Mouse (Mus musculus) cerebellum, adult 11 months (tissue): ENCODE data around the gene Kars.

Source experiments
- DNase-seq: peaks from one replicate; pipeline ENCODE4 v3.0.0; 2022

Kars gene

DNA sequence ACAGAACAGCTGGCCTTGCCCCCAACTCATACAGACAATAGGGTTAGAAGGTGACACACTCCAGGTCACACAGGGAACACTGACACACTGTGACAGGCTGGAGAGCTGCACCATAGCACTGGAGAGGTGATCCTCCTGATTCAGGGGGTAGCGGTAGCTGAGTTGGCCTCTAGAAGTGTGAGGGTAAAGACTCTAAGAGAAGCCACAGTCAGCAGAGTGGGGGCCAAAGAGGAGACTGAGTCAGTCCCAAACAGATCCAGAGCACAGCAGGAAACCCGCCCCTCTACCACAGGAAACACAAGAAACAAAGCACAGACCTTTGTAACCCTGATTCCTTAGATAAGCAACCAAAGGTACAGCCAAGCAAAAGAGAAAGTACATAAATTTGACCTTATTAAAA lies 34.8 kb downstream of the Kars start:
- DNase-seq, result no peak

DNA sequence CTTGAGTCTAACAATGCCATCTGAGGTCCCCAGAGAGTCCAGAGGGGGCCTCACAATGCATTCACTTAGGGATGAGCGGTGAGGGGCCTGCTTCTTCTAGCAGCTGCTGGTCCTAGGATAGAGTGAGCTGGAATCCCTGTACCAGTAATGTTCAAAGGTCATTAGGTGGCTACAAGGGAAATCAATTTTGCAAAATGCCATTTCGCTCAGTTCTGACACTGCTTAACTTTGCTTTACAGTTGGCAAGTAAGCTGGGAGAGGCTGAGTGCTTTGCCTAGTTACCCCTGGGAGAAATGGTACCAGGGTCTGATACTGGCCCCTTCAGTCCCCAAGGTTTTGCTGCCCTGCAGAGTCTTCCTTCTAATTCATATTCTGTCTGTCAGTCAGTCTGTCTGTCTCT lies 35.4 kb downstream of the Kars start:
- no peak for DNase-seq

DNA sequence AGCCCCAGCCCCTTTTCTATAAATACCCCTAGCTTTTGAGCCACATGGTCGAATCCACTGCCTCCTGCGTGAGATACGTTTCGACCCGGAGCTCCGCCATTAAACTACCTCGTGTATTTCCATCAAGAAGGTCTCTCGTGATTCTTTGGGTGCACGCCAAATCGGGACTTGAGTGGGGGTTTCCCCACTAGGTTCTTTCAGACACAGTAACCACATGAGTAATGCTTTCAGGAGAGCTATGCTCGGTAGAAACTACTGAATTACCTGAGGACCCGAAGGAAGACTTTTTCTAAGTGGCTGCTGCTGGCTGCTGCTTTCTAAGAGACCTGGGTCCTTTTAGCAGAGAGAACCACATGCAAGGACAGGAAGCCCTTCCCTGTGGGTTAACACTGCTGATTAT lies 37.0 kb downstream of the Kars start:
- DNase-seq, result no peak

DNA sequence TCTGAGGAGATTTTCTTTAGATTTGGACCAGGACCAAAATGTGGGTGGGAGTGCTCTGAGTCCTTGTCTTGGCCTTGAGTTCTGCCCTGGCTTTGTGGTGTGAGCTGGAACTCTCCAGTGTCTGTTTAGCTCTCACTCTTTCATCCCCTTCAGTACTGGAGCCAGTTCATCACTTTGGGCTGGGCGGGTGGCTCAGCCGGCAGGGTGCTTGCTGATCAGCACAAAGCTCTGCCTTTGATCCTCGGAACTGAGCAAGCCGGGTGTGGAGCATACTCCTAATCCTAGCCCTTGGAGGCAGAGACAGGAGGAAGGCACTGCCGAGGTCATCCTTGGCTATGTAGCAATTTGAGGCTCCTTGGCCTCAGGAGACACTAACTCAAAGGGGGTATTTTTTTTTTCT lies 42.1 kb downstream of the Kars start:
- no peak for DNase-seq

DNA sequence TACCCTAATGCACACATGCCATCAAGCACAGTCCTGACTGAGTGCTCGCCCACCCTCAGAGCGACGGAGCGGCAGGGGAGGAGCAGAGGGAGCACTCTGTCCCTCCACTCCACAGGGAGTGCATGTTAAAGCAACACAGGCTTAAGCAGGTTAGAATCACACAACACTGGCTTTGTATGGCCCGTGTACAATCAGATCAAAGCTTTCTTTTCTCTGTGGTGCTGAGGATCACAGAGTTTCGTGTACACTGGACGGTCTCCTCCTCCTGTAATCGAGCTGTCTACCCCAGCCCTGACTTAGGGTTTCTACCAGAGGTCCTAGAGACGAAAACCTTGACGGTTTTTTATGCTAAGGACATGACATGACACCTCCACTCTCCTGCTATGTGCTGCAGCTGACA lies 42.6 kb downstream of the Kars start:
- no peak for DNase-seq

DNA sequence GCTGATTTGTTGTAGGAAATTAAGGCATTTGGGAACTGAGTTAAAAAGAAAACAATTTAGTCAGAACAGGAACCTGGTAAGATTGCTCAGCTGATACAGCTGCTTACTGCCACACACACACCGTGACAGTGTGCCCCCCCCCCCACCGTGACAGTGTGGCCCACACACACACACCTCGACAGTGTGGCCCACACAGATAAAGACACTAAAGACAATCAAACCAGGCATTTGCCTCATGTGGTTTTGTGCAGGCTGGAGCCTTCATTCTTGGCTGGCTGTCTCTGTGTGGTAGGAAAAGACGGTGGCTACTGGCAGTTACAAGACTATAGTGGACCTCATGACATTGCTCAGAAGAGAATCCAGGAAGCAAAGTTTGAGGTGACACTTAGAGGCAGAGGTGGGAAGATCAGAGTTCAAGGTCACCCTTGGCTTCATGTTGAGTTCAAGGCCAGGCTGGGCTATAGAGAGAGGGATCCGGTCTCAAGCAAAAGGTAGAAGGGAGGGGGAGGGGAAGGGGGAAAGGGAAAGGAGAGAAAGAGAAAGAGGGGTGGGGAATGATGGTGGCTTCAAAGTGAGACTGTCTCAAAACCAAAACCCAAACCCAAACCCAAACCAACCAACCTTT lies 43.8 kb downstream of the Kars start:
- no peak for DNase-seq

DNA sequence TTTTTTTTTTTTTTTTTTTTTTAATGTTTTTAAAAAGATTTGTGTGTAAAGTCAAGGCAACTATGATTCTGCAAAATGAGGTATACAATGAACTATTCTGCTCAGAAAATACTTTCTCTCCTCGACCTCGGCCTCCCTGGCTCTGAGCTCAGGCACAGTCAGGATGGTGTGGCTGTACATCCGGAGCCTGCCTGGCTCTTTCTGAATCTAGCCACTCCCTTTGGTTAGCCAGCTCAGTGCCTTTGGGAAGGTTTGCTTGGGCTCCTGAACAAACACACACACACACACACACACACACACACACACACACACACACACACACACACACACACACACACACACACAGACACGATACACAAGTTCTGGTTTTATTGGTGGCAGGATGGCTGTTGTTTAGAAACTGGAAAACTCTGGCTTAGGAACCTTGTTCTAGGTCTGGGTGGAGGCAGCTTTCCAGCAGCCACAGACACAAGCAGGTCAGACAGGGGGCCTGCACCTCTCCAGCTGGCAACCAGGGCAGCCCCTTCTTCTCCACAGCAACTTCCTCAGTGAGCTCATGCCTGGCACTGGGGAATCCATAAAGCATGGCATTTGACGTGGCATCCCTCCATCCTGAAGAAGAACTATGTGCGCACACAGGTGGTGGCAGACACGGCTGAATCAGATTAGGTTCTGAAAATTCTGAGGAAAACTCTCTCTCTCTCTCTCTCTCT lies 46.1 kb downstream of the Kars start:
- DNase-seq, result no peak

DNA sequence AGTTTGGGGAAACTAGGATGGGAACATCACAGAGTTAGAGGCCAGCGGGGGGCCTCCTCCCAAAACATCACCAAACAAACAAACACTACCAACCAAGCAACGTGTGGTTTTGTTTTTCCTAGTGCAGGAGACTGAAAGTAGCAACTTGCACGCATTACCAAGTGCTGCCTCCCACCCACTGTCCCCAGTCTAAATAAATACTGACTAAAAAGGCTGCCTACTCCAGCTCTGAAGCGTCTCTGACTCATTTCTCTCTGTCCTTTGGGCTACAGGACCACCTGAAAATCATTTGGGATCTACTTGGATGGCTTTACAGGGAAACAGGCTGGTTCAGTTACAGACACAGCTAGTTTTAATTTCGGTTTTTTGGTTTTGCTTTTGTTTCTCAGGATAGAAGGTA lies 46.8 kb downstream of the Kars start:
- DNase-seq, result no peak

DNA sequence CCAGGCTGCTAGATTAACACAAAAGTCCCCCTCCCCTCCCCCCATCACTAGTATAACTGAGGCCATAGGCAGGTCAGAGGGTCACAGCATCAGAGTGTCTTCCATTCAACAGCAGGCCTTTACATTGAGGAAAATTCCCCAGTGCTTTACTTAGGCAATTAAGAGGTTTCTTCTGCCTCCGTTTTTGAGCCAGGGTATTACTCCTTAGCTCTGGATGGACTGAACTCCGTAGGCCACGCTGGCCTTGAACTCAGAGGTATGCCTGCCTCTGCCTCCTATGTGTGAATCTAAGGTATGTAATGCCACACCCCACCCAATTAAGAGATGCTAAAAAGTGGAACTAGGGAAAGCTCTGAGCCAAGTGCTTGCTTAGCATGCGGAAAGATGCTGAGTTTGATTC lies 47.6 kb downstream of the Kars start:
- DNase-seq, result no peak

DNA sequence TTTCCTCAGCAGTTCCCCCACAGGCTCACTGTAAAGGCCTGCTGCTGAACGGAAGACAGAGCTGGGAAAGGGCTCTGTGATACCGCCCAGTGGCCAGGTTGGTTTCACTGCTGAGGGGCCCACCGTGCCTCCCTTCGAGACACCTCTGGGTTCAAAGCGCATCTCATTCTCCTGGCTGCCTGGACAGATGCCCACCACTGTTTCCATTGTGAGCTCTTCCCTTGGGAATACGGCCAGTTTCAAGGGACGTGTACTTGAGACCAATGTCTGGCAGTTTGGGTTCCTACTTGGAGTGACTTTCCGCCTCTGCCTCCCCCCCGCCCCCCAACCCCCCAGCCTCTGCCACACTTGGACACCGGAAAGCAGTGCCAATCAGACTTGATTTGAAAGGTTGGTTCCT lies 48.0 kb downstream of the Kars start:
- no peak for DNase-seq

DNA sequence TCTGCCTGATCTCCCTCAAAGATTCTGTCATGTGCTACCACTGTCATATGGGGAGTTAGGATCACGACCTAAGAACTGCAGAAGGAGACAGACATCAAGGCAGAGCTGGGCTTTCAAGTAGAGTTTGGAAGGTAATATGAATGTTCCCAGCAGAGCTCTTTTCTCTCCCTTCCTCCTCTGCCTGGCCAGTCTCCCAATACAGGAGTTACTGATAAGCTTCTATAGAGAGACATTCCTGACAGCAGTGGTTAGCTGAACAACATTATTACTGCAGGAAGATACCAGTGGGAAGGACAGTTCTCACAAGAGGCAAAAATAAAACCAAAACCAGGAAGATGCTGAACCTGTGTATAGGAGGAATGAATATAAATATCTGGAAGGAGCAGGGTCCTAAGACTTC lies 48.5 kb downstream of the Kars start:
- no peak for DNase-seq

DNA sequence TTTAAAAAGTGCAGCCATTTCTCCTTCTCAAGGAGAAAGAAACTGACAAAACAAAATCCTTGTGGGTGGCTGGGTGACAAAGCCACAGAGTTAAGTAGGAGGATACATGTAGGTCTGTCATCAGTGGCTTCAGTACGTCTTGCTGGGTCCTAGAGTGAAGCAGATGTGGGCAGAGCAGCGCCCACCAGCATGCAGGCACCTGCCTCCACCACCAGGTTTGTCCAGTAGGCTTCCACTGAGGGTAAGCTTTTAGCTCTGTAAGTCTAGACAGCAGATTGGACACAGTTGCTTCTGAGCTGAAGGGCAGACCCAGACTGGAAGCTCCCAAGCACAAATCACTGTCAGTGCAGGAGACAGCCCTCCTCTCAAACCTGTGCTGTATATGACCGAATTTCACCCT lies 49.8 kb downstream of the Kars start:
- DNase-seq, result no peak

DNA sequence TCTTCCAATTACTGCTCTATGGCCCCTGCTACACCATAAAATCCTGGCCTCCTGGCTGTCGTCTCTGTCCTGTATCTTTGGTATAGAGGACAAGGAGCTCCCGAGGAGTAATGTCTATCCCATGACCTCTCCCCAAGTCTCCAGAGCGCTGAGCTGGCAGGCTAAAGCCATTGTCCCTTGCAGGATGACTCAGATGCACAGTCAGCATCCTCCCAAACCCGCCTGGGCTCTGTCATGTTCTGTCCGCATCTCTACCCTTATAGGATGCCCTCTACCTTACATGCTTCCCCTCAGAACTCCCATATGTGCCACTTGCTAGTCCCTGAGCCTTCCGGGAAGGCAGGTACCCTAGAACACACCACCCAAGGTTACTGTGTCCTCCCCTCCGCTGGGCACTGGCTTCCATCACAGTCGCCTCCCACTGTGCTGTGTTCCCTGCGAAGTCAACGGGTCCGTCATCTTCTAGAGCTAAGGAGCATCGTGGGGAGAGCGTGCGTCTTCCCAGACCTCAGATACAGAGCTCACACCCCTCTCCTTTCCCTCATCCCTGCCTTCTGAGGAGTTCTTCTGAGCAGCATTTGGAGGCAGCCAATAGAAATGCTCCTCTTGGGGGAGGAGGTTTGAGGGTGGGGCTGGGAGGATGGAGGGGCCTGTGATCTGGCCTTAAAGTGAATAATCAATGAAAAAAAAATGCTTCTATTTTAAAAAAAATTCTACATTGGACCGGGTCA lies 50.4 kb downstream of the Kars start:
- no peak for DNase-seq

DNA sequence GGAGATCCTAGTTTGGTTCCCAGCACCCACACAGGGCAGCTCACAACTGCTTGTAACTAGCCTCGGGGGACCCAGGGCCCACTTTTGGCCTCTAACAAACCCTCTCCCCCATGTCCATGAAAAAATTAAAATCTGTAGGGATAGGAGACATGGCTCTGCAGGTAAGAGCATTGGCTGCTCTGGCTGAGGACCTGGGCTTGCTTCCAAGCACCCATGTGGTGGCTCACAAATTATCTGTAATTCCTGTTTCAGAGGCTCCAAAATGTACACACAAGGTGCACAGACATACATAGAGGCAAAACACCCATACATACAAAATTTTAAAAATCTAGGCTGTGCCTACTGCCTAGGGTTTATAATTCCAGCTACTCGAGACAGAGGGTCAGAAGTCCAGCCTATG lies 53.9 kb downstream of the Kars start:
- no peak for DNase-seq

DNA sequence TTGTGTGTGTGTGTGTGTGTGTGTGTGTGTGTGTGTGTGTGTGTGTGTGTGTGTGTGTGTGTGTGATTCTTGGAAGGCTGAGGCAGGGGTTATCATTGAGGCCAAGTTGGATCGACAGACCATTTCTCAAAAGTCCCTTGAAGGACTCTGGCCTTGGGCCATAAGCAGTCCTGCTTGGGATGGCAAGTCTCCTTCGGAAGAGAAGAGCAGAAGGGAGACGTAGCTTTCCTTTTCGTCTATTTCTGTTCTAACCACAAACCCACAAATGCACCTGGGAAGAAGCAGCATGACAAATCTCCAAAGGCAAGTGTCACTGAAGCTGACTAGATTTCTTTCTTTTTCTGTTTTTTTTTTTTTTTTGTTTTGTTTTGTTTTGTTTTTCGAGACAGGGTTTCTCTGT lies 55.2 kb downstream of the Kars start:
- no peak for DNase-seq

DNA sequence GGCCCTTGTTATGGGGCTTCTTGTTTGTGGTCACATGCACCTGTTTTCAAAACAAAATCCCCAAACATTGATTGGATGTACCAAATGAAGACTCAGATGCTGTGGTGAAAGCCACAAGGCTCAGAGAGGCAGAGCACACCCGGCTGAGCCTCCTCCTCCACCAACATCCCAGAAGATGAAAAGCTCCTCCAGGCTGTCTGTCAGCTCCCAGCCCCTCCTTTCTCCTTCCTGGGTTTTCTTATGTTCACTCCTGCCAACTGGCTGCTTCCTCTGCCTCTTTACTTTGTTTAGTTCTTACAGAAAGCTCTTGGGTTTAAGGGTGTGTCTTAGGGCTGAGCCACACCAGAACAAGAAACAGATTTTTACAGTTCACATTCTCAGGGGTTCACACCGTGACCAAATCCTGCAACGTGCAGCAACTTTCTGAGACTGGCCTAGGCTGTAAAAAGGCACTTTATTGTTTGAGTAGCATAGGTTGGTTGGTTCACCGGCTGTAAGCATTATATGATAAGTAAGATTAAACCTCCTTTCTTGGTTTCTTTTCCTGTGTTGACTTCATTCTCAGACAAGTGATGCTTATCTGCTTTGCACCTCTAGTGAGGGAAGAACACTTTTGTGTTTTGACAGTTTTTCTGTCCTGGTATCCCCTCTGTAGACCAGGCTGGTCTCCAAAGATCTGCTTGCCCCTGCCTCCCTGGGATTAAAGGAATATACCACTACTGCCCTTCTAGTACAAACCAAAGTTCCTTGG lies 56.1 kb downstream of the Kars start:
- DNase-seq, result no peak

DNA sequence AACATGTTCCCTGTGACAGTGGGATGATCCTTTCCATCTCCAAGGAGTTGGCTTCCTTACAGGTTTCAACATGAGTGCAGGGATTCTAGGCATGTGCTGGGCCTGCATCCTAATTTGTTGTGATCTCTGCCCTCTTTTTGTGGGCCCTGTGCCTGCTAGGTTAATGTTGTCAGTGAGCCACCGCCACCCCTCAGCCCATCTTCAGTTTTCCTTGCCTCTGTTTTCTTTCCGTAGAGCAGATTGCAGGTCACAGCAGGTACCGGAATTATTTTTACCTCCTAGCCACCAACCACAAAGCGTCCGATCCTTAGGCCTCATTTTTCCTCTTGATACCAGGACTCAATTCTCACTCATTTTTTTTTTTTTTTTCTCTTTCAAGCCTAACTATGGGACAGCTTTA lies 59.2 kb downstream of the Kars start:
- DNase-seq, result peak; percentile 59

DNA sequence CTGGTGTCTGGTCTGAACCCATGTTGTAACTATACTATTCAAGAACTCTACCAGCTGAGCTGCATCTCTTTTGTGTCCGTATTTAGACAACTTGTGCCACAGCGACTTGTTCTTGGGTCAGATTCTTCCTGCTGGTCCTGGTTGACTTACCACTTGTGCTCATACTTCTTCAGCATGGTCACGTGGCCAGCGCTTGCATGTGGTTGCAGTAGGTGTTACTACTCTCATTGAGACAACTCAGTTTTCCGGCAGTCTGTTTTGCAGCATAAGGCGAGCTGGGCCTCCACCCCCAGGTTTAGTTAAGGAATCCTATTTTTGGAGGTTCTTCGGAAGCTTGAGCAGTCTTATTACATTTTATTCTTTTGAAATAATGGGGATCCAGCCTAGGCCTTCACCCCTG lies 59.8 kb downstream of the Kars start:
- no peak for DNase-seq

DNA sequence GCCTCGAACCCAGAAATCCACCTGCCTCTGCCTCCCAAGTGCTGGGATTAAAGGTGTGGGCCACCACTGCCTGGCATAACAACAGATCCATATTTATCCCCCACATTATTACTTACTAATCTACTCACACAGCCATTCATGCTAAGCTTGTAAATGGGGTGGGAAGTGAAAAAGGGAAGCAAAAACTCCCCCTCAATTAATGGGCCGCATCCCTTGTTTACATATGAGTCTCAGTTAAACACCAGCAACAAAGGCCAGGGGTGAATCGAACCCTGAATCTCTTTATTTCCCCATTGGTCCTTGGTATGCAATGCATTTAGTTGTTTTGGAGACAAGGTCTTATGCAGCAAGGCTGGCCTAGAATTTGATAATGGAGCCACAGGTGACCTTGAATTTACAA lies 60.3 kb downstream of the Kars start:
- DNase-seq, result no peak

DNA sequence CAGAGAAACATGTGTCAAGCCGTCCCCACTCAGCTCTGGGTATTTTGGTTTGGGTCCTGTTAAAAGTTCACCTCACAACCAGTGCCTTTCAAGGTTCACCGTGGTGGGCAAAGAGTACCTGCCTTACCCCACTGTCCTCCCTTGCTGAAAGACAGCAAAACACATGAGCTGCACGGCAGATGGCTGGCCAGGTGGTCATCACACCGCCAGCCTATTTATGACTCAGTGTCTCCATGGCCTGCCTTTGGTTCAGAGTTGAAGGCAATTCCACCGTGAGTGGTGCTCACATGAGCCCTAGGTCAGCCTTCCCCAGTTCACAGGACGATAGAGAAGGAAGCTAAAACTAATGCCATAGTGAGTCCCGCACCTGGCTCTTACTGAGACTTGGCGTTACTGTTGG lies 63.2 kb downstream of the Kars start:
- peak; percentile 50 for DNase-seq

DNA sequence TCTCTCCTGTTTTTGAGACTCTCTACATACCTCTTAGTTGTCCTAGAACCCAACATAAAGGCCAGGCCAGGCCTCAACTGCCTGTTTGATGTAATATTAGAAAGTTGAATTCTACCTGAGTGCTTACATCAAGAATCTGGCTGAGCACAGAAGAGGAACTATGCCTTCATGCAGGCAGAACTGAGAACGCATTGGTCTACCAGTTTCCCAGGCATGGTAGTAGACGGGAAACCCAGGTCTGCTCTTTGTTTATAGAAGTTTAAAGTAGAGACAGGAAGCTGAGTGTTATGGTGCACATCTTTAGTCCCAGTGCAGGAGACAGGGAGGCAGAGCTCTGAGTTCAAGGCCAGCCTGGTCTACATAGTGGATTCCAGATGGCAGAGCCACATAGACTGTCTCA lies 64.0 kb downstream of the Kars start:
- no peak for DNase-seq

DNA sequence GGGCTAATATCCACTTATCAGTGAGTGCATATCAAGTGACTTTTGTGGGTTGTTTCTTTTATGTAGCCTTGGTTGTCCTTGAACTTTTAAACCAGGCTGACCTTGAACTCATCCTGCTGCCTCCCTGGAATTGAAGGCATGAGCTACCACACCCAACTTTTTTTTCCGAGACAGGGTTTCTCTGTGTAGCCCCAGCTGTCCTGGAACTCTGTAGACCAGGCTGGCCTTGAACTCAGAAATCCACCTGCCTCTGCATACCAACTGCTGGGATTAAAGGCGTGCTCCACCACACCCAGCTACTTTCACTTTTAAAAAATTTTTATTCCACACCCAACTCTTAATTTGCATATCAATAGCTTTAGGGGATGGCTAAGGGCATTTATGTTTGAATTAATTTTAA lies 67.6 kb downstream of the Kars start:
- no peak for DNase-seq
